Mouse (Mus musculus) ES-E14 (cell line): Measurements from ENCODE around the gene Dmtf1.

Experiments
- CHD2 ChIP-seq: IDR thresholded peaks from 2 replicates; pipeline ENCODE4 v1.6.1; 2014; ENCODE audit warnings: mild to moderate bottlenecking, low read depth, low read length, inconsistent platforms
- HCFC1 ChIP-seq: IDR thresholded peaks from 2 replicates; pipeline ENCODE4 v1.6.1; 2012; ENCODE audit warnings: low read length, inconsistent platforms, borderline replicate concordance; ENCODE audit not compliant: insufficient read depth
- MAFK ChIP-seq: IDR thresholded peaks from 2 replicates; pipeline ENCODE4 v1.6.1; 2014; ENCODE audit warnings: mild to moderate bottlenecking, low read depth, low read length, inconsistent platforms; ENCODE audit not compliant: insufficient read depth
- ZNF384 ChIP-seq: IDR thresholded peaks from 2 replicates; pipeline ENCODE4 v1.6.1; 2012; ENCODE audit warnings: low read depth, low read length, inconsistent platforms

GRCm38 (mm10) chr5:9092716-9093115 lies 68.9 kb downstream of the Dmtf1 start:
- TF ChIP-seq ZNF384: no peak
- TF ChIP-seq CHD2: no peak
- no peak for TF ChIP-seq MAFK
- TF ChIP-seq HCFC1: no peak
